Mouse (Mus musculus) cerebellum, adult 9-11 months (tissue): ENCODE data around the gene D16Ertd472e.
"Not testable (repeated sequence)": the region's sequence is repeated elsewhere in the genome, so short reads cannot be mapped to it uniquely, and the experiment has no call there.

Experiments used
- DNase-seq: peaks from one replicate; pipeline ENCODE4 v3.0.0; 2022

The D16Ertd472e gene

GRCm38 (mm10) chr16:78564110-78564821 lies 12.2 kb downstream of the D16Ertd472e start:
- DNase-seq, result no peak

GRCm38 (mm10) chr16:78563093-78563971 lies 13.2 kb downstream of the D16Ertd472e start:
- no peak for DNase-seq

GRCm38 (mm10) chr16:78560627-78561026 lies 15.9 kb downstream of the D16Ertd472e start:
- no peak for DNase-seq

- DNase-seq, result no peak
Measured at GRCm38 (mm10) chr16:78560063-78560462, 16.4 kb downstream of the D16Ertd472e start.

GRCm38 (mm10) chr16:78557573-78557972 lies 18.9 kb downstream of the D16Ertd472e start:
- DNase-seq, result no peak

GRCm38 (mm10) chr16:78554911-78555648 lies 21.4 kb downstream of the D16Ertd472e start:
- DNase-seq, result no peak

GRCm38 (mm10) chr16:78547367-78547766 lies 29.1 kb downstream of the D16Ertd472e start:
- DNase-seq, result no peak

GRCm38 (mm10) chr16:78546529-78546928 lies 30.0 kb downstream of the D16Ertd472e start:
- DNase-seq, result no peak

- DNase-seq, result no peak
Measured at GRCm38 (mm10) chr16:78540376-78541246, 35.9 kb downstream of the D16Ertd472e start.

- DNase-seq, result no peak
Measured at GRCm38 (mm10) chr16:78537798-78538422, 38.6 kb downstream of the D16Ertd472e start.

GRCm38 (mm10) chr16:78537322-78537721 lies 39.2 kb downstream of the D16Ertd472e start:
- DNase-seq, result no peak

GRCm38 (mm10) chr16:78534468-78534867 lies 42.0 kb downstream of the D16Ertd472e start:
- no peak for DNase-seq

GRCm38 (mm10) chr16:78531957-78532605 lies 44.4 kb downstream of the D16Ertd472e start:
- DNase-seq, result no peak

- DNase-seq, result no peak
Measured at GRCm38 (mm10) chr16:78522974-78523373, 53.5 kb downstream of the D16Ertd472e start.

GRCm38 (mm10) chr16:78518697-78519096 lies 57.8 kb downstream of the D16Ertd472e start:
- DNase-seq, result no peak

- no peak for DNase-seq
Measured at GRCm38 (mm10) chr16:78517171-78517570, 59.3 kb downstream of the D16Ertd472e start.

- no peak for DNase-seq
Measured at GRCm38 (mm10) chr16:78511526-78511925, 65.0 kb downstream of the D16Ertd472e start.

- no peak for DNase-seq
Measured at GRCm38 (mm10) chr16:78502492-78502891, 74.0 kb downstream of the D16Ertd472e start.

GRCm38 (mm10) chr16:78492696-78493095 lies 83.8 kb downstream of the D16Ertd472e start:
- not testable (repeated sequence) for DNase-seq

- no peak for DNase-seq
Measured at GRCm38 (mm10) chr16:78490779-78491178, 85.7 kb downstream of the D16Ertd472e start.
